Mouse (Mus musculus) lung, adult 2 months (tissue): ENCODE measurements around the gene Usp38. TPM values are rescaled to one million over a fixed set of nuclear protein-coding genes. Genes with fewer than 3 reads are reported as not detected.

ENCODE experiments used
- DNase-seq: peaks from one replicate; pipeline ENCODE4 v3.0.0; 2022
- H3K4me1 ChIP-seq: fragments of 200-500 bp; 2 replicates; pipeline ENCODE4 v1.6.1; 2011; ENCODE audit warnings: low read length; ENCODE audit not compliant: control insufficient read depth, insufficient read depth
- H3K4me3 ChIP-seq: fragments of 200-500 bp; replicated peaks from 2 replicates; pipeline ENCODE3; 2011; ENCODE audit warnings: low read depth, mild to moderate bottlenecking, control low read depth, low read length; ENCODE audit errors: extremely low read depth
- CTCF ChIP-seq: fragments of 200-500 bp; IDR thresholded peaks from 2 replicates; pipeline ENCODE4 v1.5.1; 2011; ENCODE audit warnings: mild to moderate bottlenecking, low read length, control low read depth; ENCODE audit not compliant: insufficient read depth
- POLR2A ChIP-seq: fragments of 200-500 bp; IDR thresholded peaks from 2 replicates; pipeline ENCODE4 v1.6.1; 2011; ENCODE audit warnings: low read depth, mild to moderate bottlenecking, control low read depth, low read length, borderline replicate concordance; ENCODE audit errors: extremely low read depth
- WGBS: fragments of 180-500 bp; shearing (Covaris S2); methylation state at CpG from one replicate; pipeline ENCODE4 v1.1.7; 2018; 5-methylcytosine and 5-hydroxymethylcytosine counted together
- polyA plus RNA-seq: library from polyadenylated mRNA; depleted of rRNA; stranded (reverse); fragments of >200 nt; gene quantifications from 2 replicates; pipeline ENCODE4 v1.2.3, GENCODE M21; 2012; rRNA removed

The Usp38 gene
- polyA plus RNA-seq, 1 experiment: 8.1 TPM

GRCm38 (mm10) chr8:80943742-80944141, 71.0 kb downstream of the Usp38 start:
- DNase-seq: no peak
- whole genome bisulfite sequencing: 79% methylated on average over 3 of the region's 3 CpGs
- Histone ChIP-seq H3K4me3 (no peak overlapping the region), H3K4me1 (no peaks in the 10 kb centered on the region; the same call in 1 of the 2 replicates)
- TF ChIP-seq CTCF (no peak), POLR2A (no peak)

GRCm38 (mm10) chr8:80941621-80942020, 73.1 kb downstream of the Usp38 start:
- H3K4me1 ChIP-seq: peaks cover 4% of the 10 kb centered on the region; the same call in 1 of the 2 replicates
- 94% methylated on average over 3 of the region's 3 CpGs for WGBS
- no peak for DNase-seq
- no peak for TF ChIP-seq POLR2A
- TF ChIP-seq CTCF: no peak
- H3K4me3 ChIP-seq: no peak overlapping the region

GRCm38 (mm10) chr8:80937814-80938650, 76.7 kb downstream of the Usp38 start:
- Histone ChIP-seq H3K4me3 (no peak overlapping the region), H3K4me1 (peaks cover 4% of the 10 kb centered on the region; the same call in 1 of the 2 replicates)
- 31% methylated on average over 15 of the region's 15 CpGs for WGBS
- TF ChIP-seq POLR2A (no peak), CTCF (no peak)
- no peak for DNase-seq

Other genes starting within 250 kb of the Usp38 start
- 36.2 and 49.5 TPM in 2 replicates for gene Gab1, start 134.4 kb downstream of the Usp38 start, polyA plus RNA-seq